Mouse (Mus musculus) monocyte, adult 5-6 weeks (primary cell): ENCODE data around the gene D8Ertd738e. TPM values are rescaled to one million over a fixed set of nuclear protein-coding genes. Genes with fewer than 3 reads are reported as not detected.

Experiments used
- total RNA-seq: library from RNA; stranded (forward); fragments of 200-1000, 200-491, 200-594 nt; gene quantifications from 3 replicates; pipeline ENCODE4 v1.2.3, GENCODE M21; 2017

The D8Ertd738e gene
- total RNA-seq, 1 experiment from 2014 or later: 151 TPM

Other genes with a start within 250 kb of the D8Ertd738e start
- not detected in 3 replicates for gene 1700067K01Rik, start 248.2 kb downstream of the D8Ertd738e start, total RNA-seq
- not detected in 3 replicates for gene 2210011C24Rik, start 237.5 kb downstream of the D8Ertd738e start, total RNA-seq
- gene Palm3, start 228.2 kb downstream of the D8Ertd738e start, total RNA-seq: 0.19 to 0.95 TPM in 2 of 3 replicates, not detected in the other
- gene Il27ra, start 207.1 kb downstream of the D8Ertd738e start, total RNA-seq: 7.4 to 27.0 TPM (median 8.4 TPM) in 3 replicates
- not detected in 3 replicates for gene Rln3, start 204.7 kb downstream of the D8Ertd738e start, total RNA-seq
- 2.4 to 3.7 TPM (median 2.6 TPM) in 3 replicates for gene Gm10643, start 184.6 kb downstream of the D8Ertd738e start, total RNA-seq
- 8.4 to 15.4 TPM (median 10.1 TPM) in 3 replicates for gene Rfx1, start 182.9 kb downstream of the D8Ertd738e start, total RNA-seq
- gene Dcaf15, start 145.0 kb downstream of the D8Ertd738e start, total RNA-seq: 19.0 to 27.3 TPM (median 24.0 TPM) in 3 replicates
- 0.11 to 0.87 TPM (median 0.57 TPM) in 3 replicates for gene Podnl1, start 123.7 kb downstream of the D8Ertd738e start, total RNA-seq
- gene Cc2d1a, start 101.8 kb downstream of the D8Ertd738e start, total RNA-seq: 8.7 to 18.5 TPM (median 16.1 TPM) in 3 replicates
- 1.8 to 2.1 TPM in 2 of 3 replicates, not detected in the other for gene 4930432K21Rik, start 101.7 kb downstream of the D8Ertd738e start, total RNA-seq
- not detected in 3 replicates for gene Nanos3, start 64.5 kb downstream of the D8Ertd738e start, total RNA-seq
- gene Zswim4, start 12.7 kb downstream of the D8Ertd738e start, total RNA-seq: 11.8 to 12.1 TPM (median 11.9 TPM) in 3 replicates
- 7.0 to 21.9 TPM (median 15.6 TPM) in 3 replicates for gene Mri1, start 7.6 kb upstream of the D8Ertd738e start, total RNA-seq
- gene Ccdc130, start 20.7 kb upstream of the D8Ertd738e start, total RNA-seq: 6.4 to 27.2 TPM (median 23.9 TPM) in 3 replicates
- gene Cacna1a, start 138.7 kb upstream of the D8Ertd738e start, total RNA-seq: 0.10 to 0.96 TPM in 2 of 3 replicates, not detected in the other